Mouse (Mus musculus) MEL (cell line): Measurements from ENCODE around the gene Gm12355. TPM values are rescaled to one million over a fixed set of nuclear protein-coding genes. Genes with fewer than 3 reads are reported as not detected.

Experiments
- DNase-seq: peaks from one replicate; pipeline ENCODE4 v3.0.0; 2011; ENCODE audit warnings: low read depth, low spot score
- H3K27ac ChIP-seq: 2 replicates; pipeline ENCODE4 v1.5.1; 2012; ENCODE audit warnings: low read depth, mild to moderate bottlenecking, control low read depth, low read length, moderate library complexity; ENCODE audit not compliant: control insufficient read depth
- H3K27me3 ChIP-seq, 2 experiments: fragments of 150-350 bp in 1 of 2; sonication (generic) in 1 of 2; 2 replicates each; pipeline ENCODE4 v1.6.1; 2012; ENCODE audit warnings: low read length in 2 of 2, mild to moderate bottlenecking in 2 of 2, improper control_type of control experiment in 1 of 2, moderate library complexity in 1 of 2; ENCODE audit not compliant: insufficient read depth in 2 of 2, control insufficient read depth in 1 of 2
- H3K36me3 ChIP-seq, 2 experiments: 2 replicates each; pipeline ENCODE4 v1.6.1; 2012 to 2014; ENCODE audit warnings: low read length in 2 of 2, improper control_type of control experiment in 1 of 2, inconsistent platforms in 1 of 2, mild to moderate bottlenecking in 1 of 2; ENCODE audit not compliant: insufficient read depth in 2 of 2, control insufficient read depth in 1 of 2
- H3K4me1 ChIP-seq, 2 experiments: fragments of 150-350 bp in 1 of 2; sonication (generic) in 1 of 2; 2 replicates each; pipeline ENCODE4 v1.6.1; 2012; ENCODE audit warnings: low read length in 2 of 2, improper control_type of control experiment in 1 of 2, mild to moderate bottlenecking in 1 of 2; ENCODE audit not compliant: insufficient read depth in 2 of 2, control insufficient read depth in 1 of 2
- H3K4me3 ChIP-seq, 2 experiments: fragments of 150-350 bp in 1 of 2; sonication (generic) in 1 of 2; 2 replicates each; pipeline ENCODE4 v1.5.1; 2012; ENCODE audit warnings: low read depth in 2 of 2, low read length in 2 of 2, mild to moderate bottlenecking in 2 of 2, moderate library complexity in 2 of 2, control low read depth in 1 of 2, improper control_type of control experiment in 1 of 2; ENCODE audit not compliant: control insufficient read depth in 1 of 2, insufficient read depth in 1 of 2
- H3K79me2 ChIP-seq: 2 replicates; pipeline ENCODE4 v1.6.1; 2012; ENCODE audit warnings: mild to moderate bottlenecking, low read length, moderate library complexity; ENCODE audit not compliant: control insufficient read depth, poor library complexity, insufficient read depth
- H3K9ac ChIP-seq: 2 replicates; pipeline ENCODE4 v1.6.1; 2012; ENCODE audit warnings: low read depth, mild to moderate bottlenecking, control low read depth, low read length, moderate library complexity; ENCODE audit not compliant: control insufficient read depth, poor library complexity, severe bottlenecking
- H3K9me3 ChIP-seq: fragments of 150-350 bp; sonication (generic); replicated peaks from 2 replicates; pipeline ENCODE4 v1.6.1; 2012; ENCODE audit warnings: mild to moderate bottlenecking, low read length, improper control_type of control experiment, moderate library complexity; ENCODE audit not compliant: insufficient read depth
- BHLHE40 ChIP-seq: IDR thresholded peaks from 2 replicates; pipeline ENCODE4 v1.6.1; 2012; ENCODE audit warnings: low read depth, mild to moderate bottlenecking, inconsistent platforms, low read length, improper control_type of control experiment, borderline replicate concordance
- CTCF ChIP-seq, 3 experiments: IDR thresholded peaks in 2 of 3; conservative IDR thresholded peaks in 1 of 3; 2 replicates each; pipeline ENCODE4 v1.5.1; 2011 to 2012; ENCODE audit warnings: low read length in 3 of 3, low read depth in 2 of 3, mild to moderate bottlenecking in 2 of 3, improper control_type of control experiment in 1 of 3, inconsistent platforms in 1 of 3, mixed read lengths in 1 of 3, moderate library complexity in 1 of 3; ENCODE audit not compliant: control insufficient read depth in 1 of 3, insufficient read depth in 1 of 3, poor library complexity in 1 of 3, severe bottlenecking in 1 of 3
- E2F4 ChIP-seq: IDR thresholded peaks from 2 replicates; pipeline ENCODE4 v1.6.1; 2011; ENCODE audit warnings: low read depth, low read length, improper control_type of control experiment, borderline replicate concordance
- ETS1 ChIP-seq: IDR thresholded peaks from 2 replicates; pipeline ENCODE4 v1.6.1; 2012; ENCODE audit warnings: low read depth, mild to moderate bottlenecking, inconsistent platforms, low read length, improper control_type of control experiment, moderate library complexity
- GATA1 ChIP-seq: IDR thresholded peaks from 2 replicates; pipeline ENCODE4 v1.6.1; 2011; ENCODE audit warnings: low read depth, low read length, improper control_type of control experiment
- KAT2A ChIP-seq: conservative IDR thresholded peaks from 2 replicates; pipeline ENCODE4 v1.6.1; 2012; ENCODE audit warnings: low read depth, low read length, improper control_type of control experiment, inconsistent platforms
- MAFK ChIP-seq: IDR thresholded peaks from 2 replicates; pipeline ENCODE4 v1.6.1; 2011; ENCODE audit warnings: low read depth, mild to moderate bottlenecking, low read length, improper control_type of control experiment, borderline replicate concordance
- MAX ChIP-seq: IDR thresholded peaks from 2 replicates; pipeline ENCODE4 v1.6.1; 2011; ENCODE audit warnings: low read length, improper control_type of control experiment
- MEF2A ChIP-seq: IDR thresholded peaks from 2 replicates; pipeline ENCODE4 v1.6.1; 2014; ENCODE audit warnings: low read depth, mild to moderate bottlenecking, inconsistent platforms, low read length, improper control_type of control experiment; ENCODE audit not compliant: poor library complexity, insufficient replicate concordance, severe bottlenecking; ENCODE audit errors: extremely low read depth
- MYC ChIP-seq: IDR thresholded peaks from 2 replicates; pipeline ENCODE4 v1.6.1; 2011; ENCODE audit warnings: low read depth, mild to moderate bottlenecking, low read length, improper control_type of control experiment, moderate library complexity
- NRF1 ChIP-seq: IDR thresholded peaks from 2 replicates; pipeline ENCODE4 v1.6.1; 2014; ENCODE audit warnings: low read depth, mild to moderate bottlenecking, inconsistent platforms, low read length, improper control_type of control experiment, moderate library complexity; ENCODE audit not compliant: poor library complexity, insufficient read depth, severe bottlenecking
- POLR2A ChIP-seq, 2 experiments: IDR thresholded peaks; 2 replicates each; pipeline ENCODE4 v1.6.1; 2011 to 2012; ENCODE audit warnings: low read length in 2 of 2, mild to moderate bottlenecking in 2 of 2, control low read depth in 1 of 2, improper control_type of control experiment in 1 of 2, low read depth in 1 of 2, moderate library complexity in 1 of 2; ENCODE audit not compliant: control insufficient read depth in 1 of 2, insufficient read depth in 1 of 2, poor library complexity in 1 of 2
- POLR2AphosphoS2 ChIP-seq: IDR thresholded peaks from 2 replicates; pipeline ENCODE4 v1.6.1; 2011; ENCODE audit warnings: low read length, improper control_type of control experiment
- POLR2AphosphoS5 ChIP-seq: IDR thresholded peaks from 2 replicates; pipeline ENCODE4 v1.6.1; 2012; ENCODE audit warnings: low read depth, borderline replicate concordance, mild to moderate bottlenecking, inconsistent platforms, low read length, moderate library complexity, mixed read lengths
- RCOR1 ChIP-seq: IDR thresholded peaks from 2 replicates; pipeline ENCODE4 v1.6.1; 2012; ENCODE audit warnings: low read depth, mild to moderate bottlenecking, inconsistent platforms, low read length, improper control_type of control experiment
- SIN3A ChIP-seq: IDR thresholded peaks from 2 replicates; pipeline ENCODE4 v1.6.1; 2012; ENCODE audit warnings: low read length, improper control_type of control experiment, inconsistent platforms
- SMC3 ChIP-seq: IDR thresholded peaks from 2 replicates; pipeline ENCODE4 v1.6.1; 2011; ENCODE audit warnings: low read depth, low read length, improper control_type of control experiment
- TAL1 ChIP-seq: IDR thresholded peaks from 2 replicates; pipeline ENCODE4 v1.6.1; 2012; ENCODE audit warnings: mild to moderate bottlenecking, inconsistent platforms, low read length, moderate library complexity, mixed read lengths
- UBTF ChIP-seq: IDR thresholded peaks from 2 replicates; pipeline ENCODE4 v1.6.1; 2012; ENCODE audit warnings: low read depth, mild to moderate bottlenecking, inconsistent platforms, low read length, improper control_type of control experiment, moderate library complexity, borderline replicate concordance; ENCODE audit not compliant: insufficient read depth
- USF1 ChIP-seq: IDR thresholded peaks from 2 replicates; pipeline ENCODE4 v1.6.1; 2014; ENCODE audit warnings: low read depth, mild to moderate bottlenecking, inconsistent platforms, low read length, improper control_type of control experiment, moderate library complexity
- USF2 ChIP-seq, 2 experiments: IDR thresholded peaks; 2 replicates each; pipeline ENCODE4 v1.6.1; 2011 to 2012; ENCODE audit warnings: improper control_type of control experiment in 2 of 2, low read length in 2 of 2, borderline replicate concordance in 1 of 2, inconsistent platforms in 1 of 2, low read depth in 1 of 2, mild to moderate bottlenecking in 1 of 2; ENCODE audit not compliant: insufficient read depth in 1 of 2
- ZC3H11A ChIP-seq: IDR thresholded peaks from 2 replicates; pipeline ENCODE4 v1.6.1; 2012; ENCODE audit warnings: low read depth, mild to moderate bottlenecking, inconsistent platforms, low read length, improper control_type of control experiment
- ZKSCAN1 ChIP-seq: IDR thresholded peaks from 2 replicates; pipeline ENCODE4 v1.6.1; 2012; ENCODE audit warnings: low read depth, mild to moderate bottlenecking, inconsistent platforms, low read length, improper control_type of control experiment, moderate library complexity
- ZMIZ1 ChIP-seq: IDR thresholded peaks from 2 replicates; pipeline ENCODE4 v1.6.1; 2012; ENCODE audit warnings: low read depth, mild to moderate bottlenecking, inconsistent platforms, low read length, improper control_type of control experiment, moderate library complexity
- polyA plus RNA-seq, 2 experiments: library from polyadenylated mRNA; stranded (reverse) in 1 of 2; unstranded in 1 of 2; fragments of >175 nt in 1 of 2; fragments of >200 nt in 1 of 2; gene quantifications; 2 replicates each; pipeline versions ENCODE4 v1.2.1 to v1.2.4; 2012; ENCODE audit warnings: low replicate concordance in 2 of 2, low read depth in 1 of 2; ENCODE audit not compliant: insufficient read length in 2 of 2, insufficient read depth in 1 of 2, missing spikeins in 1 of 2
- total RNA-seq: library from RNA; depleted of rRNA; stranded (reverse); fragments of 300-350 nt; gene quantifications from 2 replicates; pipeline ENCODE4 v1.2.3, GENCODE M21; 2012

Gm12355 gene
- total and polyA plus RNA-seq, 3 experiments: 0.58 to 3.4 TPM; not detected in 1

GRCm38 (mm10) chr11:98582551-98583264, 42.8 kb downstream of the Gm12355 start (continued):
- TF ChIP-seq POLR2AphosphoS5 (no peak), ZC3H11A (peak; percentile 3; the same call in 1 of the 2 replicates), POLR2A (IDR thresholded peaks at IDR 0.05; ENCODE audit: control insufficient read depth in 1 of 2, insufficient read depth in 1 of 2, low read depth in 1 of 2, low read length in 2 of 2, poor library complexity in 1 of 2) (no peak; a peak in 1 of 4 replicates), ZKSCAN1 (no peak), USF1 (0 out of 2 replicates have a peak, but pooled peaks have one; percentile 19), SMC3 (no peak), GATA1 (peak; percentile 88), CTCF (IDR thresholded peaks at IDR 0.05 in 2 of 3, conservative IDR thresholded peaks at IDR 0.05 in 1 of 3; ENCODE audit: control insufficient read depth in 1 of 3, insufficient read depth in 1 of 3, low read depth in 2 of 3, low read length in 3 of 3, poor library complexity in 1 of 3, severe bottlenecking in 1 of 3) (no peak), POLR2AphosphoS2 (peak; percentile 65; the same call in 1 of the 2 replicates), USF2 (IDR thresholded peaks at IDR 0.05; ENCODE audit: borderline replicate concordance in 1 of 2, insufficient read depth in 1 of 2, low read depth in 1 of 2, low read length in 2 of 2) (no peak), MAFK (no peak; the same call in 1 of the 2 replicates), BHLHE40 (peak; percentile 19; the same call in 1 of the 2 replicates), MYC (peak; percentile 68; the same call in 1 of the 2 replicates), MEF2A (no peak), KAT2A (no peak; the same call in 1 of the 2 replicates), MAX (0 out of 2 replicates have a peak, but pooled peaks have one; percentile 38), ZMIZ1 (peak; percentile 79; the same call in 1 of the 2 replicates)

GRCm38 (mm10) chr11:98582030-98582388, 43.5 kb downstream of the Gm12355 start:
- peaks cover 36 to 60% of the 10 kb centered on the region in 2 experiments for H3K4me1 ChIP-seq
- H3K9me3 ChIP-seq: no peaks in the 10 kb centered on the region
- peak overlapping the region; percentile 99 for H3K27ac ChIP-seq
- DNase-seq: no peak
- peak overlapping the region; percentile 16 to 32; a peak in 3 of 4 replicates for H3K4me3 ChIP-seq
- H3K27me3 ChIP-seq: no peaks in the 10 kb centered on the region
- H3K36me3 ChIP-seq: peaks cover 2 to 56% of the 10 kb centered on the region in 2 experiments; a peak in 3 of 4 replicates
- H3K9ac ChIP-seq: peak overlapping the region; percentile 75
- TF ChIP-seq USF2 (IDR thresholded peaks at IDR 0.05; ENCODE audit: borderline replicate concordance in 1 of 2, insufficient read depth in 1 of 2, low read depth in 1 of 2, low read length in 2 of 2) (no peak), MAX (no peak), CTCF (IDR thresholded peaks at IDR 0.05 in 2 of 3, conservative IDR thresholded peaks at IDR 0.05 in 1 of 3; ENCODE audit: control insufficient read depth in 1 of 3, insufficient read depth in 1 of 3, low read depth in 2 of 3, low read length in 3 of 3, poor library complexity in 1 of 3, severe bottlenecking in 1 of 3) (peak in 2 of 3 experiments; percentile 16 to 25; a peak in 4 of 6 replicates), POLR2AphosphoS2 (no peak), POLR2A (IDR thresholded peaks at IDR 0.05; ENCODE audit: control insufficient read depth in 1 of 2, insufficient read depth in 1 of 2, low read depth in 1 of 2, low read length in 2 of 2, poor library complexity in 1 of 2) (peak in 1 of 2 experiments; percentile 45; a peak in 2 of 4 replicates), UBTF (no peak; the same call in 1 of the 2 replicates), ETS1 (no peak), E2F4 (no peak), SIN3A (0 out of 2 replicates have a peak, but pooled peaks have one; percentile 18), NRF1 (no peak), RCOR1 (no peak), ZMIZ1 (no peak), TAL1 (peak; percentile 28; the same call in 1 of the 2 replicates)
- TF ChIP-seq, all 39 proteins: peak for 4
- H3K79me2 ChIP-seq: peaks cover 30% of the 10 kb centered on the region
